Mouse (Mus musculus) thymus, adult 2 months (tissue): ENCODE data around the gene Thada. TPM values are rescaled to one million over a fixed set of nuclear protein-coding genes. Genes with fewer than 3 reads are reported as not detected.

Source experiments
- DNase-seq: peaks from one replicate; pipeline ENCODE4 v3.0.0; 2021
- H3K27ac ChIP-seq: fragments of 200-500 bp; 2 replicates; pipeline ENCODE4 v1.5.1; 2012; ENCODE audit warnings: low read length, control low read depth; ENCODE audit not compliant: control insufficient read depth, insufficient read depth
- H3K27me3 ChIP-seq: fragments of 200-500 bp; 2 replicates; pipeline ENCODE4 v1.6.1; 2012; ENCODE audit warnings: mild to moderate bottlenecking, low read length, moderate library complexity, mixed read lengths; ENCODE audit not compliant: control insufficient read depth, insufficient read depth
- H3K36me3 ChIP-seq: fragments of 200-500 bp; 2 replicates; pipeline ENCODE4 v1.6.1; 2012; ENCODE audit warnings: mild to moderate bottlenecking, low read length, moderate library complexity; ENCODE audit not compliant: control insufficient read depth, insufficient read depth
- H3K4me1 ChIP-seq: fragments of 200-500 bp; replicated peaks from 2 replicates; pipeline ENCODE4 v1.6.1; 2012; ENCODE audit warnings: low read length; ENCODE audit not compliant: control insufficient read depth, insufficient read depth
- H3K4me3 ChIP-seq: fragments of 200-500 bp; 2 replicates; pipeline ENCODE4 v1.5.1; 2012; ENCODE audit warnings: mild to moderate bottlenecking, low read length, control low read depth, moderate library complexity; ENCODE audit not compliant: control insufficient read depth, insufficient read depth
- CTCF ChIP-seq: fragments of 200-500 bp; IDR thresholded peaks from 2 replicates; pipeline ENCODE4 v1.5.1; 2012; ENCODE audit warnings: mild to moderate bottlenecking, control low read depth, low read length, moderate library complexity, borderline replicate concordance; ENCODE audit not compliant: control insufficient read depth, poor library complexity, insufficient read depth; ENCODE audit errors: extremely low read depth
- POLR2A ChIP-seq: fragments of 200-500 bp; IDR thresholded peaks from 2 replicates; pipeline ENCODE4 v1.6.1; 2012; ENCODE audit warnings: mild to moderate bottlenecking, low read length, control low read depth, moderate library complexity; ENCODE audit not compliant: control insufficient read depth, poor library complexity, insufficient read depth; ENCODE audit errors: extremely low read depth
- WGBS: fragments of 180-500 bp; shearing (Covaris S2); methylation state at CpG from one replicate; pipeline ENCODE4 v1.1.7; 2018; 5-methylcytosine and 5-hydroxymethylcytosine counted together
- polyA plus RNA-seq: library from polyadenylated mRNA; depleted of rRNA; stranded (reverse); fragments of >200 nt; gene quantifications from 2 replicates; pipeline ENCODE4 v1.2.3, GENCODE M21; 2012

Thada gene
- polyA plus RNA-seq, 1 experiment: 40.1 TPM

DNA sequence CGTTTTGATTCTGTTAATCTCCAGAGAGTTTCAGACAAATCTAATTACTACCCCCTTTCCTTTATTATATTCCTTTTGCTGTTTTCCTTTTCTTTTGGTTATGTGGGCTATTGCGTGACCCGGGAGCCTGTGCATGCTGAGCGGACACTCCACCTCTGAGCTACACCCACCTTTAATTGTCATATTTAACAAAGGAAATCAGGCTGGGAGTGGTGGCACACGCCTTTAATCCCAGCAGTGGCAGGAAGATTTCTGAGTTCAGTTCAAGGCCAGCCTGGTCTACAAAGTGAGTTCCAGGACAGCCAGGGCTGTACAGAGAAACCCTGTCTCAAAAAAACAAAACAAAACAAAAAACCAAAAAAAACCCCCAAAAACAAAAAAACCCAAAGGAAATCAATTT lies 31.0 kb upstream of the Thada start:
- H3K27me3 ChIP-seq: no peaks in the 10 kb centered on the region
- no peak for DNase-seq
- TF ChIP-seq CTCF (no peak), POLR2A (no peak)
- no peak overlapping the region for H3K4me3 ChIP-seq
- H3K4me1 ChIP-seq: no peaks in the 10 kb centered on the region
- no peaks in the 10 kb centered on the region for H3K36me3 ChIP-seq
- whole genome bisulfite sequencing: 94% methylated on average over 5 of the region's 5 CpGs
- no peak overlapping the region for H3K27ac ChIP-seq

DNA sequence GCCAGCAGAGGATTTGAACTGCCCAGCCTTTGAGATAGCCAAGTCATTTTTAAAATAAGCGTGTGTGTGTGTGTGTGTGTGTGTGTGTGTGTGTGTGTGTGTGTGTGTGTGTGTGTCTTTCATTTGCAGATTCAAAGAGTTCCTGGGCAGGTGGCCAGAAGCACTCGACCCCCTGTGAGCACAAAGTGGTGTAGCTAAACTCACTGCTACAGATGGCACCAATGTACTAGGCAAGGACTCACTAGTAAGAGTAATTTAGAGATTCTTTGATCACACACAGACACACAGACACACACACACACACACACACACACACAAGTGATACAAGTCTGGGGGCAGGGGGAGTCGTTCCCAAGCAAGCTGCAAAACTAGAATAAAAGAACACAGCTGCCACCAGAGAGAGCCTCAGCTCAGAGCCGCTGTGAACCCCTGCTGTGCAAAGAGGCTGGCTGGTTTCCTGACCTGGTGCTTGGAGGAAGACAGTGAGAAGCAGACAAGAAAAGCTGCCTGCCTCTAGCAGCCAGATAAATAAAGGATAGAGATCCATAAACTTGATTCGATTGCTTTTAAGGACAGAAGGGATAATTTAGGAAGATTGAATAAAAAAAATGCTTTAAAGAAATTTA lies 26.4 kb upstream of the Thada start:
- TF ChIP-seq POLR2A: no peak
- no peak for TF ChIP-seq CTCF
- Histone ChIP-seq H3K4me1 (no peaks in the 10 kb centered on the region), H3K27me3 (no peaks in the 10 kb centered on the region), H3K4me3 (no peak overlapping the region), H3K27ac (no peak overlapping the region), H3K36me3 (no peaks in the 10 kb centered on the region)
- DNase-seq: no peak
- 64% methylated on average over 5 of the region's 5 CpGs for WGBS

DNA sequence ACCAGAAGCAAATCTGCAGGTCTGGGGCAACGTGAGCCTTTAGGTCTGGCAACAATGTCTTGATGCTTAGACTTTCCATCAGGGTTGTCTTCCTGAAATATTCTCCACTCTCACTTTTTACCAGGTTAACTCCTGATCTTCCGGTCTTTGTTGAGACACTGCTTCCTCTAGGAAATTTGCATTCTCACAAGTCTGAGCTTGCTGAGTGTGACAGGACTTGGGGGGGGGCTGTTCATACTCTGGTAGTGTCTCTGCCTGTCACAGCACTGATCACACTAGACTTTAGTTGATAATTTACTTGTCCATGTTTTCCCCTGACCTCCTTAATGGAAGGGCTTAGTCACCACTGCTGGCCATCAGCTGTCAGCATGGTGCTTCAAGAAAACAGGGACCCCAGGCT lies 21.4 kb upstream of the Thada start:
- H3K27me3 ChIP-seq: no peaks in the 10 kb centered on the region
- no peak for DNase-seq
- no peak for TF ChIP-seq CTCF
- TF ChIP-seq POLR2A: no peak
- no peak overlapping the region for H3K4me3 ChIP-seq
- no peak overlapping the region for H3K27ac ChIP-seq
- 83% methylated on average over 2 of the region's 2 CpGs for WGBS
- H3K4me1 ChIP-seq: 0 out of 2 replicates have a peak, but pooled peaks cover 2% of the 10 kb centered on the region
- no peaks in the 10 kb centered on the region for H3K36me3 ChIP-seq

DNA sequence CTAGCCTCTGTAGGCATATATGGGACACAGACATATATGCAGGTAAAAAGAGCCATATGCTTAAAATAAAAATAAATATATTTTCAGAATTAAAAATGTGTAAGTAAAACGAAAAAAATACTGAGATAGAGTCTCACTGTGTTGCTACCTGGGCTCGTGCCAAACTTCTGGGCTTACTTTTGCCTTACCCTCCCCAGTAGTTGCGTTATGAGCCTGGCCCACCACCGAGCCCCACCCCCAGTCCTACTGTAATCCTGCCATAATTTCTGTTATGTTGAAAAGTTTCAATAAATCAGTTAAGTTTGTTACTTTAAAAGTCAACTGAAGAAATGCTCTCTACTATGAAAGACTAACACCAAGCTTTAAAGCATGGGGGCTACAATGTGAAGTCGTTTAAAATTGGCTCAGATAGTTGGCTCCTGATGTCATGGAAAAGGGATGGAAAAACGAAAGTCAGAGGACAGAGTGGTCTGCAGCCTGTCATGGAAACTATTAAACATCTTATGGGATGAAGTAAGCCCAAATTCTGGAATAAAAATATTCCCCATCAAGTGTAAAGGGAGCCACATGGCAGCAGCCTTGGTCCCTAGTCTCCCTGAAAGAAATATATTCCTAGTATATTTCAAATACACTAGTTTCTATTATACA lies 17.8 kb upstream of the Thada start:
- Histone ChIP-seq H3K4me3 (no peak overlapping the region), H3K36me3 (no peaks in the 10 kb centered on the region), H3K4me1 (0 out of 2 replicates have a peak, but pooled peaks cover 2% of the 10 kb centered on the region), H3K27me3 (no peaks in the 10 kb centered on the region), H3K27ac (no peak overlapping the region)
- 84% methylated on average over 6 of the region's 6 CpGs for WGBS
- TF ChIP-seq POLR2A: no peak
- no peak for TF ChIP-seq CTCF
- no peak for DNase-seq

DNA sequence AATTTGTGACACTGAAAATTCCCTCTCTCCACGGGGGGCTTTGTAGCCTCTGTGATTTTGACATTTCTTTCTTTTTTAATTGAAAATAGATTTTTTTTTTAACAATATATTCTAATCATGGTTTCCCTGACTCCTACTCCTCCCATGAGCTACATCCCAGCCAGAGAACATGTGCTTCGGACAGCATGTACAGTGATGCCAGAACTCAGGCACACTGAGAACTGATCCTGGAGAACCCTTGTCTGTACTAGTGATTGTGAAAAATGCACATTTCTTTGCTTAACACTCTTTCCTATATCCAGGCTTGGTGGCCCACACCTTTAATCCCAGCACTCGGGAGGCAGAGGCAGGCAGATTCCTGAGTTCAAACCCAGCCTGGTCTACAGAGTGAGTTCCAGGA lies 16.8 kb upstream of the Thada start:
- Histone ChIP-seq H3K4me3 (no peak overlapping the region), H3K4me1 (0 out of 2 replicates have a peak, but pooled peaks cover 2% of the 10 kb centered on the region), H3K36me3 (no peaks in the 10 kb centered on the region), H3K27ac (no peak overlapping the region), H3K27me3 (no peaks in the 10 kb centered on the region)
- DNase-seq: no peak
- WGBS: 91% methylated on average over 3 of the region's 3 CpGs
- TF ChIP-seq CTCF: no peak
- no peak for TF ChIP-seq POLR2A

DNA sequence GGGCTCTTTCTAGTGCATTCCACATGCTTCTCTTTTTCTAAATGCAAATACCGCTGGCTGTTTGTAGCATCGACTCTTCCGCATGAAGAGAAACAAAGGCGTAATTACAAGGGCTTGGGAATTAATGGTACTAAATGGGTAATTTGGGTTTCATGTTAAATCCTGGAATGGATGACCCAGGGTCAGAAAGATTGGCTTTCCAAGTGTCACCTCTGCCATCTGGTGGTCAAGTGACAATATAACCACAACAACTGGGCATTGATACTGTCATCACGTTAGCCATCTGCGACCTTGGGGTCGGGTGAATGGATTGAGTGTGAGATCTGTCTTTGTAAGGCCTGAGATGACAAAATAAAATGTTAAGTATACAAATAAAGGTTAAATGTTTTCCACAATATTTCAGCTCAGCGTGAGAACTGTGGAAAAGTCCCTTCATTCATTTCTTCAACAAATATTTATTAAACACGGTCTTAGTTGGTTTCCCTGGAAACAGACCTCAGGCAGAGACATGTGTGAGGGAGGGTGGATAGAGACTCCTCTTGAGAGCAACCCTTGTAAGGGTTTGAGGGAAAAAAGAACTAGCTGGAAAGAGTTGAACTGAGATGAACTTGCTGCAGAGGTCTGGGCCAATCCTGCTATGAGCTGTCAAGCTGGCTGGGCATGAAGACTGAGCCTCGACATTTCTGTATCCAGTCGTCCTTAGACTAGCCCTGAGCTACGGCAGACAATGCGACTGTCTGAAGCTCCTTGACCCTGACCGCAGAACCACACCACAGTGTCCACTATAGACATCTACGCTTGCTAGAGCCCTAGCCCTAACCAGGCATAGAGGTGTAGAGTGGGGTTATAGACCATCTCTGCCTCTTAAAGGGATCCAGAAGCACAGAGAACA lies 14.7 kb upstream of the Thada start:
- no peak for DNase-seq
- Histone ChIP-seq H3K27ac (no peak overlapping the region), H3K27me3 (no peaks in the 10 kb centered on the region), H3K4me3 (no peak overlapping the region), H3K36me3 (no peaks in the 10 kb centered on the region), H3K4me1 (0 out of 2 replicates have a peak, but pooled peaks cover under 1% of the 10 kb centered on the region)
- 71% methylated on average over 15 of the region's 15 CpGs for WGBS
- no peak for TF ChIP-seq POLR2A
- no peak for TF ChIP-seq CTCF
